ENCODE assay signal across 15 mouse cellular contexts in genomic region chr2:103372541-103372940, GRCm38 (mm10). TPM values are rescaled to one million over a fixed set of nuclear protein-coding genes. Genes with fewer than 3 reads are reported as not detected.
"Had no signal": no experiment of that assay in that cellular context is flagged by ENCODE, and none has a peak within 500 bp of the region (broad histone marks: within the 10 kb centered on the region; RNA-seq: fewer than 3 reads in every experiment).

No protein-coding gene starts in this region.

- H3K36me3 ChIP-seq: limb, embryonic 10.5 days; liver, embryonic 15.5 days; midbrain, embryonic 15.5 days had no signal

- ATAC-seq: lung, postnatal 0 days; midbrain, embryonic 15.5 days had no signal

- H3K4me1 ChIP-seq: limb, embryonic 10.5 days; liver, embryonic 15.5 days; midbrain, embryonic 15.5 days had no signal

- H3K27ac ChIP-seq: left cerebral cortex, adult 2 months; limb, embryonic 10.5 days; liver, embryonic 15.5 days; midbrain, embryonic 15.5 days had no signal

- DNase-seq: kidney, adult 2 months; kidney, postnatal 25 days; lung, adult 2 months; lung, postnatal 36 days; right cerebral cortex, postnatal 25 days; thymus, postnatal 36 days had no signal

- H3K9ac ChIP-seq: liver, embryonic 15.5 days; midbrain, embryonic 15.5 days had no signal

- H3K4me2 ChIP-seq: liver, embryonic 11.5 days; liver, embryonic 15.5 days; midbrain, embryonic 15.5 days had no signal

- H3K27me3 ChIP-seq: liver, embryonic 15.5 days; midbrain, embryonic 15.5 days had no signal

- H3K4me3 ChIP-seq: left cerebral cortex, adult 2 months; limb, embryonic 10.5 days; liver, embryonic 15.5 days; midbrain, embryonic 15.5 days had no signal

- H3K9me3 ChIP-seq: limb, embryonic 10.5 days; liver, embryonic 15.5 days; midbrain, embryonic 15.5 days had no signal

RNA-seq across cellular contexts. Expression of gene Elf5, which starts 38.9 kb away (rescaled TPM):
- total RNA-seq: megakaryocyte progenitor cell, adult 5-6 weeks had no signal
- polyA plus RNA-seq: liver, embryonic 11.5 days; midbrain, embryonic 15.5 days; neural tube, embryonic 14.5 days; small intestine, adult 2 months had no signal
